Comparison of ENCODE assay signal across 1 mouse cellular context in genomic region chr10:127937428-127938010, GRCm38 (mm10).
TF ChIP-seq lines count a peak whose summit lies in the region.

No protein-coding gene starts in this region.

TF ChIP-seq in MEL, 35 proteins besides CTCF, POLR2A, EP300 and RAD21 (continued from another document):
- TF ChIP-seq GATA1 (IDR thresholded peaks at IDR 0.05; ENCODE audit: low read depth, low read length) (no peak), NELFE (IDR thresholded peaks at IDR 0.05; ENCODE audit: low read depth, low read length) (no peak), SMC3 (IDR thresholded peaks at IDR 0.05; ENCODE audit: low read depth, low read length) (peak; percentile 78)
